Mouse (Mus musculus) embryonic facial prominence, embryonic 14.5 days (tissue): ENCODE data around the gene Akap13. TPM values are rescaled to one million over a fixed set of nuclear protein-coding genes. Genes with fewer than 3 reads are reported as not detected.

Experiments used
- ATAC-seq: fragments of 200-750 bp; cut with Nextera tagmentation; 2 replicates; pipeline ENCODE4 v1.8.0; 2017; ENCODE audit warnings: low read depth, moderate number of reproducible peaks, moderate TSS enrichment
- DNase-seq: peaks from one replicate; pipeline ENCODE4 v3.0.0-alpha.2; 2015; ENCODE audit warnings: low spot score
- H3K27ac ChIP-seq: fragments of 300-500 bp; sonication (generic); replicated peaks from 2 replicates; pipeline ENCODE4 v1.5.1; 2014; ENCODE audit warnings: low read depth, mild to moderate bottlenecking, low read length, moderate library complexity
- H3K27me3 ChIP-seq: fragments of 300-500 bp; sonication (generic); replicated peaks from 2 replicates; pipeline ENCODE4 v1.6.1; 2014; ENCODE audit warnings: low read length; ENCODE audit not compliant: control insufficient read depth, insufficient read depth
- H3K36me3 ChIP-seq: fragments of 300-500 bp; sonication (generic); 2 replicates; pipeline ENCODE4 v1.6.1; 2014; ENCODE audit warnings: low read length, mixed read lengths; ENCODE audit not compliant: control insufficient read depth, insufficient read depth
- H3K4me1 ChIP-seq: fragments of 300-500 bp; sonication (generic); 2 replicates; pipeline ENCODE4 v1.6.1; 2014; ENCODE audit warnings: antibody characterized with exemption, low read length; ENCODE audit not compliant: control insufficient read depth, insufficient read depth
- H3K4me2 ChIP-seq: fragments of 300-500 bp; sonication (generic); 2 replicates; pipeline ENCODE4 v1.6.1; 2014; ENCODE audit warnings: low read depth, mild to moderate bottlenecking, low read length, moderate library complexity, mixed read lengths
- H3K4me3 ChIP-seq: fragments of 300-500 bp; sonication (generic); 2 replicates; pipeline ENCODE4 v1.5.1; 2014; ENCODE audit warnings: low read depth, mild to moderate bottlenecking, low read length
- H3K9ac ChIP-seq: fragments of 300-500 bp; sonication (generic); 2 replicates; pipeline ENCODE4 v1.6.1; 2014; ENCODE audit warnings: low read depth, mild to moderate bottlenecking, low read length, moderate library complexity, mixed read lengths
- H3K9me3 ChIP-seq: fragments of 300-500 bp; sonication (generic); 2 replicates; pipeline ENCODE4 v1.6.1; 2016; ENCODE audit warnings: low read length; ENCODE audit not compliant: control insufficient read depth
- WGBS: fragments of 180-500 bp; shearing (Covaris S2); extraction: QIAGEN DNeasy Blood & Tissue Kit; methylation state at CpG from one replicate; pipeline ENCODE4 v1.1.7; 2014; 5-methylcytosine and 5-hydroxymethylcytosine counted together
- polyA plus RNA-seq: library from polyadenylated mRNA; unstranded; fragments of >200 nt; fragmentation: Nextera tagmentation; extraction: Ambion mirVana; gene quantifications from 2 replicates; pipeline ENCODE4 v1.2.1, GENCODE M21; 2014

The Akap13 gene
- polyA plus RNA-seq, 1 experiment from 2014 or later, result 57.3 TPM

DNA sequence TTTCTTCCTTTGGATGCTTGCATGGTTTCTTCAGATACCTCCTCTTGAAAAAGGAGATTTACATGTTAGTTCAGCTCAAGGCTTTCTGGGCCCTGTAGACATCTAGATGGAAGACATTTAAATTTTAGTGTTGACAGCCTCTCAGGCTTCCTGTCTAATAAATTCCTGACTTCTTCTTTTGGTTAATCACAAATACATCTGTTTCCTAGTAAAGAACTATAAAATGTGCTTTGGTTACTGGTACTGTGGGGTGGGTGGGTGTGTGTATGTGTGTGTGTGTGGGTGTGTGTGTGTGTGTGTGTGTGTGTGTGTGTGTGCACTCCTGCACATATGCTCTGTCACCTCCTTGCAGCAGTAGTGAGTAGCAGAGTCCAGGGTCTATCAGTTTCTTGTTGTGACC lies 262.0 kb downstream of the Akap13 start:
- H3K27ac ChIP-seq, result no peak overlapping the region
- H3K9ac ChIP-seq, result no peak overlapping the region
- DNase-seq, result no peak
- ATAC-seq, result no peak; the same call in 1 of the 2 replicates
- H3K36me3 ChIP-seq, result peaks cover 34% of the 10 kb centered on the region
- no peak overlapping the region for H3K4me3 ChIP-seq
- H3K9me3 ChIP-seq, result no peaks in the 10 kb centered on the region
- no peaks in the 10 kb centered on the region for H3K27me3 ChIP-seq
- H3K4me2 ChIP-seq, result no peak overlapping the region
- H3K4me1 ChIP-seq, result 0 out of 2 replicates have a peak, but pooled peaks cover 7% of the 10 kb centered on the region

GRCm38 (mm10) chr7:75721302-75721701 lies 266.0 kb downstream of the Akap13 start:
- no peaks in the 10 kb centered on the region for H3K4me1 ChIP-seq
- H3K27me3 ChIP-seq, result no peaks in the 10 kb centered on the region
- no peaks in the 10 kb centered on the region for H3K9me3 ChIP-seq
- H3K36me3 ChIP-seq, result peaks cover 62% of the 10 kb centered on the region
- no peak overlapping the region for H3K27ac ChIP-seq
- no peak overlapping the region for H3K4me3 ChIP-seq
- DNase-seq, result no peak
- no peak overlapping the region for H3K4me2 ChIP-seq
- ATAC-seq, result no peak
- WGBS, result 90% methylated on average over 4 of the region's 4 CpGs
- H3K9ac ChIP-seq, result no peak overlapping the region

GRCm38 (mm10) chr7:75724012-75724411 lies 268.7 kb downstream of the Akap13 start:
- H3K36me3 ChIP-seq, result peaks cover 79% of the 10 kb centered on the region

DNA sequence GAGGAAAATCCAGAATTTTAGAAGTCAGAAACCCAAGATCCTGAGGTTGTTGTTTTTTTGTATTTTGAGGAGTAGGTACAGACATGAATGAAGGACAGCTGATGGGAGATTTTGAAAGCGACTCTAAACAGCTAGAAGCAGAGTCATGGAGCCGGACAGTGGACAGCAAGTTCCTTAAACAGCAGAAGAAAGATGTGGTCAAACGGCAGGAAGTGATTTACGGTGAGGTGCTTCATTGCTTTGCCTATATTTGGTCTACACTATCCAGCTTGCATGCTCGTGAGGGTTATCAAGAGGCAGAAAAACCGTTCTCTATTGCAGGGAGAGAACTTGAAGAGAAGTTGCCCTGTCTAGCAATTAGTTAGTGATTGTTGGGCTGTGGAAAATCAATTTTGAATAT lies 270.6 kb downstream of the Akap13 start:
- ATAC-seq (no peak), DNase-seq (no peak)
- no peaks in the 10 kb centered on the region for H3K27me3 ChIP-seq
- no peak overlapping the region for H3K4me2 ChIP-seq
- H3K27ac ChIP-seq, result no peak overlapping the region
- H3K9ac ChIP-seq, result no peak overlapping the region
- H3K9me3 ChIP-seq, result no peaks in the 10 kb centered on the region
- H3K4me3 ChIP-seq, result no peak overlapping the region
- no peaks in the 10 kb centered on the region for H3K4me1 ChIP-seq
- WGBS, result 89% methylated on average over 6 of the region's 6 CpGs
- peaks cover 78% of the 10 kb centered on the region for H3K36me3 ChIP-seq

More at GRCm38 (mm10) chr7:75724012-75724411, 268.7 kb downstream of the Akap13 start:
- DNase-seq, result no peak
- Histone ChIP-seq H3K4me2 (no peak overlapping the region), H3K4me3 (no peak overlapping the region), H3K9ac (no peak overlapping the region), H3K27ac (no peak overlapping the region), H3K9me3 (no peaks in the 10 kb centered on the region), H3K4me1 (no peaks in the 10 kb centered on the region), H3K27me3 (no peaks in the 10 kb centered on the region)
- ATAC-seq, result no peak
- 97% methylated on average over 1 of the region's 1 CpGs for WGBS

- H3K4me2 ChIP-seq, result no peak overlapping the region
- ATAC-seq (no peak), DNase-seq (no peak)
- H3K4me1 ChIP-seq, result no peaks in the 10 kb centered on the region
- no peak overlapping the region for H3K9ac ChIP-seq
- WGBS, result 95% methylated on average over 9 of the region's 9 CpGs
- no peaks in the 10 kb centered on the region for H3K27me3 ChIP-seq
- no peak overlapping the region for H3K4me3 ChIP-seq
- H3K9me3 ChIP-seq, result no peaks in the 10 kb centered on the region
- H3K27ac ChIP-seq, result no peak overlapping the region
- peaks cover 82% of the 10 kb centered on the region for H3K36me3 ChIP-seq
Measured at GRCm38 (mm10) chr7:75726867-75727266, 271.5 kb downstream of the Akap13 start.

DNA sequence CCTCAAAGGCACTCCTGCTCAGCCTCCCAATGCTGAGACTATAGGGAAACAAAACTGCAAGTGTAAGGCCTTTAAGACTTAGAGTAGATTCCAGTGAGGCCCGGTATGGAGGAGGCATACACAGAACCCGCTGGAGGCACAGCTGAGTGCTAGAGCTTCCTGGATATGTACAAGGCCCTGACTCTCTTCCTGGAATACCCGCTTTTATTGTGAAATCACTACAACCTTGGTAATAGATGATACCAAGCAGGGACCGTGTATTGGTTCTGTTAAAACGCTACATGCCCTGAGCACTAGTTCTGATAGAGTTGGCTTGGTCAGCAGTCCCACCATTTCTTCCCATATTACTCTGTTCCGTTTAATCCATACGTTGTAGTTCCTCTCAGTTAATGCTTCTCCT lies 274.3 kb downstream of the Akap13 start:
- no peak for ATAC-seq
- Histone ChIP-seq H3K4me3 (no peak overlapping the region), H3K9ac (no peak overlapping the region), H3K9me3 (no peaks in the 10 kb centered on the region), H3K36me3 (peaks cover 80% of the 10 kb centered on the region), H3K27me3 (no peaks in the 10 kb centered on the region), H3K4me2 (no peak overlapping the region), H3K27ac (no peak overlapping the region), H3K4me1 (no peaks in the 10 kb centered on the region)
- whole genome bisulfite sequencing, result 91% methylated on average over 7 of the region's 7 CpGs
- DNase-seq, result no peak

DNA sequence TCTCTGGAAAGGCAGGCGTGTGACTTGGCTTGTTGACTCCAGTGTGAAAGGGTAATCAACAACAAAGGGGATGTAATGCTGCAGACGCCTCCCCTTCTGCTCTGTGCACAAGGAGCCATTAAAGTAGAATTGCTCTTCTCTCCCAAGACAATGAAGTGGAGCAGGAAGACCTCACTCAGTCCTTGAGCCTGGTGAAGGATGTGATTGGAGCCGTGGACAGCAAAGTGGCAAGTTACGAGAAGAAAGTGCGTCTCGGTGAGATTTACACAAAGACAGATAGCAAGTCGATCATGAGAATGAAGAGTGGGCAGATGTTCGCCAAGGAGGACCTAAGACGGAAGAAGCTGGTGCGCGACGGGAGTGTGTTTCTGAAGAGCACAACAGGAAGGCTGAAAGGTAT lies 274.9 kb downstream of the Akap13 start:
- ATAC-seq, result no peak
- H3K36me3 ChIP-seq, result peaks cover 82% of the 10 kb centered on the region

DNA sequence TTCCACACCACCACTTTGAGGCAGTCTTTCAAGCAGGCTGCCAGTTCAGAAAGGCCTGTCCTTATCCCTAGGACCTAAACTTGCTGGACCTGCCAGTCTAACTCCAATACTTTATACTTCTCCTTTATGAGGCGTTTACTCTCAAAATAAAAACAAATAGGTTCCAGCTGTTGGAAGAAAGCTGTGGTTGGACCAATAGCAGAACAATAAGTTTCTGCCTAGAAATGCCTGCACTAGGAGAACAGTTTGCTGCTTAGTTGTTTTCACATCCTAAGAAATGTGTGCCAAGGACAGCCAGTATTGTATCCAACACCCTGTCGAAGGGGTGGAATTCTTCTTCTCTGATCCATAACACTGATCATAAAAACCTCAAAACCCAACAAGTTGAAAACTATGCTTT lies 276.6 kb downstream of the Akap13 start:
- ATAC-seq (no peak), DNase-seq (peak; percentile 68)
- Histone ChIP-seq H3K4me2 (no peak overlapping the region), H3K27me3 (no peaks in the 10 kb centered on the region), H3K9me3 (no peaks in the 10 kb centered on the region), H3K9ac (no peak overlapping the region), H3K4me3 (no peak overlapping the region), H3K27ac (peak overlapping the region; percentile 52), H3K36me3 (peaks cover 81% of the 10 kb centered on the region), H3K4me1 (no peaks in the 10 kb centered on the region)
- WGBS, result 47% methylated on average over 2 of the region's 2 CpGs

More for the DNA sequence above, 274.9 kb downstream of the Akap13 start:
- Histone ChIP-seq H3K9ac (no peak overlapping the region), H3K4me1 (no peaks in the 10 kb centered on the region), H3K27me3 (no peaks in the 10 kb centered on the region), H3K4me3 (no peak overlapping the region), H3K27ac (no peak overlapping the region), H3K9me3 (no peaks in the 10 kb centered on the region), H3K4me2 (no peak overlapping the region)
- 93% methylated on average over 12 of the region's 12 CpGs for WGBS
- no peak for DNase-seq

- H3K4me2 ChIP-seq, result no peak overlapping the region
- no peak overlapping the region for H3K9ac ChIP-seq
- DNase-seq (peak; percentile 10), ATAC-seq (no peak)
- no peak overlapping the region for H3K4me3 ChIP-seq
- H3K4me1 ChIP-seq, result no peaks in the 10 kb centered on the region
- H3K27me3 ChIP-seq, result no peaks in the 10 kb centered on the region
- peaks cover 81% of the 10 kb centered on the region for H3K36me3 ChIP-seq
- H3K9me3 ChIP-seq, result no peaks in the 10 kb centered on the region
- 82% methylated on average over 2 of the region's 2 CpGs for WGBS
- no peak overlapping the region; the same call in 1 of the 2 replicates for H3K27ac ChIP-seq
Measured at GRCm38 (mm10) chr7:75733166-75733565, 277.8 kb downstream of the Akap13 start.
